Mouse (Mus musculus) gastrocnemius, postnatal 36 days (tissue): ENCODE measurements at regions not wholly inside any gene's neighbourhood (a gene's known extent, or its start where the extent isn't known, plus 50 kb on each side); places are given as distances from the start of the nearest gene placed in this dataset.

ENCODE experiments used
- DNase-seq, 2 experiments: peaks; one replicate each; pipeline ENCODE4 v3.0.0; 2022
- intact Hi-C: fragments of 180-260 bp; cut with DNase I; formaldehyde crosslinking; loops from one replicate; pipeline ENCODE4 v1.15.1; 2025

- intact Hi-C loops: no loop called here
Observed at GRCm38 (mm10) chr1:190067181-190067580, 103.3 kb downstream of the Prox1 start.

GRCm38 (mm10) chr1:190066426-190066825 is 104.1 kb downstream of the Prox1 start:
- no peak for DNase-seq
- intact Hi-C loops: no loop called here

More at GRCm38 (mm10) chr1:190067181-190067580, 103.3 kb downstream of the Prox1 start:
- DNase-seq: no peak

GRCm38 (mm10) chr1:190061560-190062295 is 108.8 kb downstream of the Prox1 start:
- DNase-seq: no peak
- intact Hi-C loops: no loop called here

GRCm38 (mm10) chr1:190059025-190059424 is 111.5 kb downstream of the Prox1 start:
- intact Hi-C loops: no loop called here

GRCm38 (mm10) chr1:190056931-190057330 is 113.6 kb downstream of the Prox1 start:
- intact Hi-C loops: no loop called here
- DNase-seq: no peak

More at GRCm38 (mm10) chr1:190059025-190059424, 111.5 kb downstream of the Prox1 start:
- DNase-seq: no peak

- no peak for DNase-seq
- intact Hi-C loops: no loop called here
Observed at GRCm38 (mm10) chr1:190051903-190052302, 118.6 kb downstream of the Prox1 start.

GRCm38 (mm10) chr1:190048521-190049170 is 121.9 kb downstream of the Prox1 start:
- intact Hi-C loops: loop anchor here (5.0 kb wide), 1 partner anchor 749 kb away; no protein-coding TSS in a partner anchor
- no peak for DNase-seq

- no peak for DNase-seq
- intact Hi-C loops: loop anchor here (5.0 kb wide), 1 partner anchor 750 kb away; no protein-coding TSS in a partner anchor
Observed at GRCm38 (mm10) chr1:190047201-190047600, 123.3 kb downstream of the Prox1 start.

GRCm38 (mm10) chr1:190045797-190046196 is 123.6 kb upstream of the Smyd2 start:
- intact Hi-C loops: loop anchor here (5.0 kb wide), 1 partner anchor 752 kb away; no protein-coding TSS in a partner anchor
- DNase-seq: no peak

GRCm38 (mm10) chr1:190044036-190044435 is 121.9 kb upstream of the Smyd2 start:
- DNase-seq: no peak
- intact Hi-C loops: no loop called here

- no peak for DNase-seq
- intact Hi-C loops: no loop called here
Observed at GRCm38 (mm10) chr1:190043156-190043555, 121.0 kb upstream of the Smyd2 start.

- DNase-seq: no peak
- intact Hi-C loops: no loop called here
Observed at GRCm38 (mm10) chr1:190042197-190042596, 120.0 kb upstream of the Smyd2 start.

- intact Hi-C loops: no loop called here
- no peak for DNase-seq
Observed at GRCm38 (mm10) chr1:190041096-190041706, 119.0 kb upstream of the Smyd2 start.

GRCm38 (mm10) chr1:190038046-190038445 is 115.9 kb upstream of the Smyd2 start:
- intact Hi-C loops: no loop called here
- no peak for DNase-seq

- no peak for DNase-seq
- intact Hi-C loops: no loop called here
Observed at GRCm38 (mm10) chr1:190036726-190037125, 114.6 kb upstream of the Smyd2 start.

GRCm38 (mm10) chr1:190035935-190036334 is 113.8 kb upstream of the Smyd2 start:
- no peak for DNase-seq
- intact Hi-C loops: no loop called here

- DNase-seq: no peak
- intact Hi-C loops: no loop called here
Observed at GRCm38 (mm10) chr1:190034091-190034490, 111.9 kb upstream of the Smyd2 start.

- intact Hi-C loops: no loop called here
- DNase-seq: no peak
Observed at GRCm38 (mm10) chr1:190027536-190027935, 105.4 kb upstream of the Smyd2 start.

- intact Hi-C loops: no loop called here
- no peak for DNase-seq
Observed at GRCm38 (mm10) chr1:190009466-190009865, 87.3 kb upstream of the Smyd2 start.

GRCm38 (mm10) chr1:190007271-190007670 is 85.1 kb upstream of the Smyd2 start:
- DNase-seq: no peak
- intact Hi-C loops: no loop called here

- no peak for DNase-seq
- intact Hi-C loops: no loop called here
Observed at GRCm38 (mm10) chr1:190001084-190001483, 78.9 kb upstream of the Smyd2 start.
